Mouse (Mus musculus) CH12.LX (cell line): ENCODE data around the gene Sae1. TPM values are rescaled to one million over a fixed set of nuclear protein-coding genes. Genes with fewer than 3 reads are reported as not detected.
A peak's percentile ranks its signal among the peaks of the same experiment; 100 is the strongest.

Experiments used
- DNase-seq: peaks from one replicate; pipeline ENCODE4 v3.0.0-alpha.2; 2013; ENCODE audit errors: extremely low read depth
- H3K27ac ChIP-seq: 2 replicates; pipeline ENCODE4 v1.5.1; 2012; ENCODE audit warnings: low read depth, mild to moderate bottlenecking, control low read depth, moderate library complexity; ENCODE audit not compliant: insufficient read depth
- H3K27me3 ChIP-seq: replicated peaks from 2 replicates; pipeline ENCODE3; 2012; ENCODE audit warnings: inconsistent platforms
- H3K36me3 ChIP-seq, 2 experiments: replicated peaks in 1 of 2; 2 replicates each; pipeline versions ENCODE3 to v1.6.1; 2012; ENCODE audit warnings: inconsistent platforms in 1 of 2, low read length in 1 of 2, mild to moderate bottlenecking in 1 of 2, mixed read lengths in 1 of 2, moderate library complexity in 1 of 2; ENCODE audit not compliant: control insufficient read depth in 1 of 2, insufficient read depth in 1 of 2
- H3K4me1 ChIP-seq, 2 experiments: 2 replicates each; pipeline ENCODE4 v1.6.1; 2012; ENCODE audit warnings: inconsistent platforms in 1 of 2, moderate library complexity in 1 of 2; ENCODE audit not compliant: insufficient read depth in 2 of 2, control insufficient read depth in 1 of 2
- H3K4me2 ChIP-seq: 2 replicates; pipeline ENCODE4 v1.6.1; 2012; ENCODE audit warnings: low read depth, mild to moderate bottlenecking, control low read depth; ENCODE audit not compliant: poor library complexity, insufficient read depth, severe bottlenecking
- H3K4me3 ChIP-seq, 3 experiments: fragments of 150-350 bp in 1 of 3; sonication (generic) in 1 of 3; replicated peaks in 1 of 3; 2 replicates each; pipeline versions ENCODE3 to v1.5.1; 2011 to 2012; ENCODE audit warnings: low read depth in 2 of 3, low read length in 2 of 3, mild to moderate bottlenecking in 2 of 3, moderate library complexity in 2 of 3, control low read depth in 1 of 3, improper control_type of control experiment in 1 of 3, inconsistent platforms in 1 of 3, mixed read lengths in 1 of 3; ENCODE audit not compliant: poor library complexity in 1 of 3
- H3K79me2 ChIP-seq: replicated peaks from 2 replicates; pipeline ENCODE4 v1.6.1; 2012; ENCODE audit warnings: mild to moderate bottlenecking, moderate library complexity; ENCODE audit not compliant: control insufficient read depth, poor library complexity, insufficient read depth, severe bottlenecking; ENCODE audit errors: extremely low read depth
- H3K9ac ChIP-seq: 2 replicates; pipeline ENCODE4 v1.6.1; 2012; ENCODE audit warnings: low read depth, mild to moderate bottlenecking, control low read depth, moderate library complexity; ENCODE audit not compliant: insufficient read depth
- H3K9me3 ChIP-seq: replicated peaks from 2 replicates; pipeline ENCODE3; 2012; ENCODE audit warnings: low read length, inconsistent platforms, mixed read lengths
- CHD1 ChIP-seq: IDR thresholded peaks from 2 replicates; pipeline ENCODE4 v1.6.1; 2012; ENCODE audit warnings: low read depth, low read length, improper control_type of control experiment, inconsistent platforms
- CHD2 ChIP-seq: IDR thresholded peaks from 2 replicates; pipeline ENCODE4 v1.6.1; 2011; ENCODE audit warnings: low read length, improper control_type of control experiment
- CTCF ChIP-seq, 2 experiments: IDR thresholded peaks in 1 of 2; conservative IDR thresholded peaks in 1 of 2; 2 replicates each; pipeline ENCODE4 v1.5.1; 2011 to 2012; ENCODE audit warnings: low read depth in 2 of 2, low read length in 2 of 2, improper control_type of control experiment in 1 of 2, inconsistent platforms in 1 of 2, mild to moderate bottlenecking in 1 of 2, moderate library complexity in 1 of 2
- EP300 ChIP-seq: IDR thresholded peaks from 2 replicates; pipeline ENCODE4 v1.6.1; 2011; ENCODE audit warnings: low read length, improper control_type of control experiment
- HCFC1 ChIP-seq: IDR thresholded peaks from 2 replicates; pipeline ENCODE4 v1.6.1; 2012; ENCODE audit warnings: low read depth, mild to moderate bottlenecking, inconsistent platforms, low read length, improper control_type of control experiment
- MEF2A ChIP-seq: IDR thresholded peaks from 2 replicates; pipeline ENCODE4 v1.6.1; 2014; ENCODE audit warnings: low read depth, mild to moderate bottlenecking, inconsistent platforms, low read length, improper control_type of control experiment, borderline replicate concordance
- MYC ChIP-seq: IDR thresholded peaks from 2 replicates; pipeline ENCODE4 v1.6.1; 2011; ENCODE audit warnings: low read depth, mild to moderate bottlenecking, improper control_type of control experiment, low read length
- RCOR1 ChIP-seq: conservative IDR thresholded peaks from 2 replicates; pipeline ENCODE4 v1.6.1; 2012; ENCODE audit warnings: low read depth, mild to moderate bottlenecking, inconsistent platforms, low read length, improper control_type of control experiment
- SIN3A ChIP-seq: IDR thresholded peaks from 2 replicates; pipeline ENCODE4 v1.6.1; 2012; ENCODE audit warnings: low read length, improper control_type of control experiment, inconsistent platforms
- TBP ChIP-seq: conservative IDR thresholded peaks from 2 replicates; pipeline ENCODE4 v1.6.1; 2011; ENCODE audit warnings: low read depth, low read length, improper control_type of control experiment
- TCF12 ChIP-seq: IDR thresholded peaks from 2 replicates; pipeline ENCODE4 v1.6.1; 2014; ENCODE audit warnings: low read depth, mild to moderate bottlenecking, inconsistent platforms, low read length, improper control_type of control experiment
- USF1 ChIP-seq: IDR thresholded peaks from 2 replicates; pipeline ENCODE4 v1.6.1; 2014; ENCODE audit warnings: low read depth, mild to moderate bottlenecking, inconsistent platforms, low read length, improper control_type of control experiment
- ZC3H11A ChIP-seq: IDR thresholded peaks from 2 replicates; pipeline ENCODE4 v1.6.1; 2012; ENCODE audit warnings: low read depth, mild to moderate bottlenecking, inconsistent platforms, low read length, improper control_type of control experiment
- ZKSCAN1 ChIP-seq: IDR thresholded peaks from 2 replicates; pipeline ENCODE4 v1.6.1; 2012; ENCODE audit warnings: low read depth, inconsistent platforms, low read length, improper control_type of control experiment, borderline replicate concordance
- ZMIZ1 ChIP-seq: IDR thresholded peaks from 2 replicates; pipeline ENCODE4 v1.6.1; 2012; ENCODE audit warnings: low read depth, mild to moderate bottlenecking, inconsistent platforms, low read length, improper control_type of control experiment
- ZNF384 ChIP-seq: IDR thresholded peaks from 2 replicates; pipeline ENCODE4 v1.6.1; 2012; ENCODE audit warnings: low read depth, low read length, improper control_type of control experiment, inconsistent platforms
- dilution Hi-C: fragments of 300-500 bp; cut with MboI; formaldehyde crosslinking; loops from 2 replicates; pipeline ENCODE4 v1.14.3; 2020; ENCODE audit warnings: low sequenced_read_pairs; ENCODE audit not compliant: extremely low pct_unique_long_range_greater_than_20kb, extremely low pct_ligation_motif_present
- in situ Hi-C: fragments of 300-500 bp; cut with MboI; formaldehyde crosslinking; loops from 3 replicates; pipeline ENCODE4 v1.14.3; 2019; ENCODE audit warnings: low sequenced_read_pairs, low pct_ligation_motif_present, low pct_unique_long_range_greater_than_20kb, mixed read lengths
- polyA plus RNA-seq: library from polyadenylated mRNA; unstranded; fragments of >175 nt; gene quantifications from 2 replicates; pipeline ENCODE4 v1.2.1, GENCODE M21; 2012; ENCODE audit warnings: low read depth; ENCODE audit not compliant: insufficient read length
- total RNA-seq, 2 experiments: library from RNA; depleted of rRNA; stranded (reverse); fragments of 300-350 nt in 1 of 2; fragments of >200 nt in 1 of 2; gene quantifications; 2 replicates each; pipeline ENCODE4 v1.2.3; 2012 to 2014

Gene Sae1
- total and polyA plus RNA-seq, 3 experiments, result 146 to 271 (median 160) TPM

GRCm38 (mm10) chr7:16357602-16358001, 30.0 kb downstream of the Sae1 start:
- Histone ChIP-seq H3K27ac (peak overlapping the region; percentile 57), H3K4me1 (peaks cover 0 to 5% of the 10 kb centered on the region in 2 experiments; a peak in 1 of 4 replicates), H3K4me3 (no peak overlapping the region), H3K9me3 (no peaks in the 10 kb centered on the region), H3K4me2 (no peak overlapping the region), H3K9ac (no peak overlapping the region), H3K36me3 (peaks cover 63 to 82% of the 10 kb centered on the region in 2 experiments), H3K27me3 (no peaks in the 10 kb centered on the region), H3K79me2 (peaks cover 26% of the 10 kb centered on the region)
- TF ChIP-seq HCFC1, result no peak
- no peak for TF ChIP-seq ZMIZ1
- TF ChIP-seq SIN3A, result no peak
- no peak for TF ChIP-seq MYC
- TF ChIP-seq TBP, result no peak
- TF ChIP-seq CTCF (conservative IDR thresholded peaks at IDR 0.05 in 1 of 2, IDR thresholded peaks at IDR 0.05 in 1 of 2; ENCODE audit: low read depth in 2 of 2, low read length in 2 of 2), result no peak
- no peak for TF ChIP-seq MEF2A
- TF ChIP-seq CHD1, result no peak
- no peak for TF ChIP-seq USF1
- no peak for TF ChIP-seq CHD2
- in situ Hi-C loops (no loop called here), dilution Hi-C loops (no loop called here)
- DNase-seq, result no peak

GRCm38 (mm10) chr7:16355854-16356594, 31.6 kb downstream of the Sae1 start:
- peaks cover 16% of the 10 kb centered on the region for H3K79me2 ChIP-seq
- peaks cover 0 to 5% of the 10 kb centered on the region in 2 experiments; a peak in 1 of 4 replicates for H3K4me1 ChIP-seq
- no peak overlapping the region for H3K27ac ChIP-seq
- no peak for DNase-seq
- in situ Hi-C loops, result no loop called here
- no peak overlapping the region for H3K4me2 ChIP-seq
- no peak overlapping the region for H3K9ac ChIP-seq
- TF ChIP-seq HCFC1 (no peak), ZC3H11A (no peak), EP300 (no peak), TCF12 (no peak)
- H3K27me3 ChIP-seq, result no peaks in the 10 kb centered on the region
- H3K9me3 ChIP-seq, result no peaks in the 10 kb centered on the region
- no peak overlapping the region for H3K4me3 ChIP-seq
- dilution Hi-C loops, result no loop called here
- peaks cover 64 to 82% of the 10 kb centered on the region in 2 experiments for H3K36me3 ChIP-seq

GRCm38 (mm10) chr7:16349999-16350398, 37.6 kb downstream of the Sae1 start:
- no peaks in the 10 kb centered on the region for H3K9me3 ChIP-seq
- dilution Hi-C loops (no loop called here), in situ Hi-C loops (no loop called here)
- no peaks in the 10 kb centered on the region for H3K27me3 ChIP-seq
- no peak overlapping the region for H3K4me3 ChIP-seq
- no peak for TF ChIP-seq ZNF384
- no peak for TF ChIP-seq RCOR1
- TF ChIP-seq CHD1, result no peak
- no peak for TF ChIP-seq ZKSCAN1
- no peak for TF ChIP-seq MEF2A
- peaks cover 60 to 74% of the 10 kb centered on the region in 2 experiments for H3K36me3 ChIP-seq
- H3K27ac ChIP-seq, result no peak overlapping the region
- no peak overlapping the region for H3K9ac ChIP-seq
- peaks cover 7 to 32% of the 10 kb centered on the region in 2 experiments; a peak in 3 of 4 replicates for H3K4me1 ChIP-seq
- no peak for DNase-seq
- no peaks in the 10 kb centered on the region; the same call in 1 of the 2 replicates for H3K79me2 ChIP-seq
- no peak overlapping the region for H3K4me2 ChIP-seq
